Mouse (Mus musculus) liver, postnatal 0 days (tissue): Measurements from ENCODE around the gene Carnmt1. TPM values are rescaled to one million over a fixed set of nuclear protein-coding genes. Genes with fewer than 3 reads are reported as not detected.

Source experiments
- ATAC-seq: fragments of 200-750 bp; cut with Nextera tagmentation; 2 replicates; pipeline ENCODE4 v1.8.0; 2017; ENCODE audit warnings: mild to moderate bottlenecking, moderate library complexity
- DNase-seq: peaks from one replicate; pipeline ENCODE4 v3.0.0-alpha.2; 2016
- H3K27ac ChIP-seq: fragments of 300-500 bp; sonication (generic); 2 replicates; pipeline ENCODE4 v1.5.1; 2014; ENCODE audit warnings: antibody characterized with exemption, moderate library complexity, mild to moderate bottlenecking, low read depth
- H3K27me3 ChIP-seq: fragments of 300-500 bp; sonication (generic); 2 replicates; pipeline ENCODE4 v1.6.1; 2014; ENCODE audit warnings: low read length, control low read depth, mixed read lengths; ENCODE audit not compliant: insufficient read depth
- H3K36me3 ChIP-seq: fragments of 300-500 bp; sonication (generic); replicated peaks from 2 replicates; pipeline ENCODE4 v1.6.1; 2014; ENCODE audit warnings: mild to moderate bottlenecking, control low read depth, low read length, moderate library complexity, mixed read lengths; ENCODE audit not compliant: insufficient read depth
- H3K4me1 ChIP-seq: fragments of 300-500 bp; sonication (generic); 2 replicates; pipeline ENCODE4 v1.6.1; 2014; ENCODE audit warnings: antibody characterized with exemption, mild to moderate bottlenecking, control low read depth; ENCODE audit not compliant: insufficient read depth
- H3K4me2 ChIP-seq: fragments of 300-500 bp; sonication (generic); 2 replicates; pipeline ENCODE4 v1.6.1; 2014; ENCODE audit warnings: low read depth, mild to moderate bottlenecking, low read length, moderate library complexity, mixed read lengths
- H3K4me3 ChIP-seq: fragments of 300-500 bp; sonication (generic); 2 replicates; pipeline ENCODE4 v1.5.1; 2014; ENCODE audit warnings: low read depth, low read length
- H3K9ac ChIP-seq: fragments of 300-500 bp; sonication (generic); replicated peaks from 2 replicates; pipeline ENCODE4 v1.6.1; 2014; ENCODE audit warnings: mild to moderate bottlenecking, moderate library complexity
- H3K9me3 ChIP-seq: fragments of 300-500 bp; sonication (generic); 2 replicates; pipeline ENCODE4 v1.6.1; 2016; ENCODE audit warnings: mild to moderate bottlenecking, control low read depth, low read length, mixed read lengths
- CTCF ChIP-seq: sonication (generic); IDR thresholded peaks from 2 replicates; pipeline ENCODE4 v1.5.1; 2016; ENCODE audit warnings: antibody characterized with exemption, low read depth
- EP300 ChIP-seq: IDR thresholded peaks from 2 replicates; pipeline ENCODE4 v1.6.1; 2016; ENCODE audit warnings: antibody characterized with exemption, low read depth, mild to moderate bottlenecking
- WGBS: fragments of 180-500 bp; shearing (Covaris S2); extraction: QIAGEN DNeasy Blood & Tissue Kit; methylation state at CpG from one replicate; pipeline ENCODE4 v1.1.7; 2014; ENCODE audit not compliant: insufficient replicate concordance; 5-methylcytosine and 5-hydroxymethylcytosine counted together
- polyA plus RNA-seq: library from polyadenylated mRNA; unstranded; fragments of >200 nt; fragmentation: Nextera tagmentation; extraction: Ambion mirVana; gene quantifications from 2 replicates; pipeline ENCODE4 v1.2.1, GENCODE M21; 2015

Gene Carnmt1
- polyA plus RNA-seq, 1 experiment from 2014 or later = 13.2 TPM

GRCm38 (mm10) chr19:18659349-18659748 lies 11.2 kb upstream of the Carnmt1 start:
- no peak overlapping the region for H3K4me3 ChIP-seq
- DNase-seq (no peak), ATAC-seq (peak; percentile 57)
- 67% methylated on average over 1 of the region's 1 CpGs for WGBS
- TF ChIP-seq EP300 = no peak
- no peak for TF ChIP-seq CTCF
- H3K4me1 ChIP-seq = peaks cover under 1% of the 10 kb centered on the region; the same call in 1 of the 2 replicates
- no peak overlapping the region for H3K9ac ChIP-seq
- H3K27ac ChIP-seq = no peak overlapping the region
- H3K27me3 ChIP-seq = no peaks in the 10 kb centered on the region
- no peaks in the 10 kb centered on the region for H3K36me3 ChIP-seq
- no peak overlapping the region for H3K4me2 ChIP-seq
- no peaks in the 10 kb centered on the region for H3K9me3 ChIP-seq

- no peak overlapping the region for H3K27ac ChIP-seq
- ATAC-seq = no peak
- TF ChIP-seq CTCF (no peak), EP300 (no peak)
- no peak overlapping the region for H3K4me2 ChIP-seq
- DNase-seq = no peak
- no peak overlapping the region for H3K9ac ChIP-seq
- no peaks in the 10 kb centered on the region for H3K27me3 ChIP-seq
- H3K36me3 ChIP-seq = no peaks in the 10 kb centered on the region
- H3K4me3 ChIP-seq = no peak overlapping the region
- H3K9me3 ChIP-seq = no peaks in the 10 kb centered on the region
- H3K4me1 ChIP-seq = no peaks in the 10 kb centered on the region
- WGBS = 90% methylated on average over 3 of the region's 3 CpGs
Observed at GRCm38 (mm10) chr19:18660466-18660865, 10.1 kb upstream of the Carnmt1 start.

- Histone ChIP-seq H3K4me1 (no peaks in the 10 kb centered on the region), H3K4me3 (no peak overlapping the region), H3K36me3 (no peaks in the 10 kb centered on the region), H3K27ac (no peak overlapping the region), H3K9me3 (no peaks in the 10 kb centered on the region), H3K27me3 (no peaks in the 10 kb centered on the region), H3K4me2 (no peak overlapping the region), H3K9ac (no peak overlapping the region)
- no peak for DNase-seq
- TF ChIP-seq CTCF (no peak), EP300 (no peak)
- peak; percentile 56 for ATAC-seq
- 34% methylated on average over 1 of the region's 1 CpGs for WGBS
Observed at GRCm38 (mm10) chr19:18661683-18662082, 8.9 kb upstream of the Carnmt1 start.

- no peak overlapping the region for H3K4me2 ChIP-seq
- DNase-seq (no peak), ATAC-seq (no peak)
- TF ChIP-seq EP300 (no peak), CTCF (peak; percentile 33; the same call in 1 of the 2 replicates)
- no peaks in the 10 kb centered on the region for H3K36me3 ChIP-seq
- no peaks in the 10 kb centered on the region for H3K27me3 ChIP-seq
- WGBS = 45% methylated on average over 2 of the region's 2 CpGs
- H3K4me1 ChIP-seq = no peaks in the 10 kb centered on the region
- no peak overlapping the region for H3K4me3 ChIP-seq
- no peaks in the 10 kb centered on the region for H3K9me3 ChIP-seq
- 0 out of 2 replicates have a peak overlapping the region, but pooled peaks have one; percentile 11 for H3K27ac ChIP-seq
- no peak overlapping the region for H3K9ac ChIP-seq
Observed at GRCm38 (mm10) chr19:18663904-18664303, 6.7 kb upstream of the Carnmt1 start.

GRCm38 (mm10) chr19:18666966-18667365 lies 3.6 kb upstream of the Carnmt1 start:
- Histone ChIP-seq H3K4me3 (no peak overlapping the region), H3K4me1 (peaks cover 8% of the 10 kb centered on the region), H3K27me3 (no peaks in the 10 kb centered on the region), H3K27ac (no peak overlapping the region), H3K36me3 (no peaks in the 10 kb centered on the region), H3K9ac (no peak overlapping the region), H3K4me2 (no peak overlapping the region), H3K9me3 (no peaks in the 10 kb centered on the region)
- TF ChIP-seq CTCF (no peak), EP300 (no peak)
- ATAC-seq (no peak), DNase-seq (no peak)
- 88% methylated on average over 7 of the region's 7 CpGs for WGBS

- DNase-seq = no peak
- 87% methylated on average over 7 of the region's 7 CpGs for WGBS
- Histone ChIP-seq H3K27me3 (no peaks in the 10 kb centered on the region), H3K4me2 (no peak overlapping the region), H3K4me3 (no peak overlapping the region), H3K9me3 (no peaks in the 10 kb centered on the region), H3K9ac (no peak overlapping the region), H3K27ac (no peak overlapping the region), H3K4me1 (peaks cover 22% of the 10 kb centered on the region), H3K36me3 (no peaks in the 10 kb centered on the region)
- no peak for TF ChIP-seq CTCF
- ATAC-seq = no peak
Observed at GRCm38 (mm10) chr19:18669551-18669950, 1.0 kb upstream of the Carnmt1 start.
